Mouse (Mus musculus) kidney, embryonic 16.5 days (tissue): ENCODE measurements at regions not wholly inside any gene's neighbourhood (a gene's known extent, or its start where the extent isn't known, plus 50 kb on each side); places are given as distances from the start of the nearest gene placed in this dataset.

Experiments
- ATAC-seq: fragments of 200-750 bp; cut with Nextera tagmentation; 2 replicates; pipeline ENCODE4 v1.8.0; 2017; ENCODE audit warnings: moderate TSS enrichment; ENCODE audit not compliant: low FRiP score, low TSS enrichment
- H3K27ac ChIP-seq: fragments of 300-500 bp; sonication (generic); 2 replicates; pipeline ENCODE4 v1.5.1; 2014; ENCODE audit warnings: low read length
- H3K27me3 ChIP-seq: fragments of 300-500 bp; sonication (generic); 2 replicates; pipeline ENCODE4 v1.6.1; 2014; ENCODE audit warnings: low read length, control low read depth, mixed read lengths; ENCODE audit not compliant: insufficient read depth
- H3K36me3 ChIP-seq: fragments of 300-500 bp; sonication (generic); 2 replicates; pipeline ENCODE4 v1.6.1; 2014; ENCODE audit warnings: low read length, control low read depth, mixed read lengths; ENCODE audit not compliant: insufficient read depth
- H3K4me1 ChIP-seq: fragments of 300-500 bp; sonication (generic); 2 replicates; pipeline ENCODE4 v1.6.1; 2014; ENCODE audit warnings: low read length, control low read depth, mixed read lengths; ENCODE audit not compliant: insufficient read depth
- H3K4me2 ChIP-seq: fragments of 300-500 bp; sonication (generic); replicated peaks from 2 replicates; pipeline ENCODE4 v1.6.1; 2014; ENCODE audit warnings: low read depth, low read length
- H3K4me3 ChIP-seq: fragments of 300-500 bp; sonication (generic); 2 replicates; pipeline ENCODE4 v1.5.1; 2014; ENCODE audit warnings: mild to moderate bottlenecking, low read length
- H3K9ac ChIP-seq: fragments of 300-500 bp; sonication (generic); replicated peaks from 2 replicates; pipeline ENCODE4 v1.6.1; 2014; ENCODE audit warnings: low read length
- H3K9me3 ChIP-seq: fragments of 300-500 bp; sonication (generic); 2 replicates; pipeline ENCODE4 v1.6.1; 2016; ENCODE audit warnings: low read length, control low read depth
- WGBS: fragments of 180-500 bp; shearing (Covaris S2); extraction: QIAGEN DNeasy Blood & Tissue Kit; methylation state at CpG from one replicate; pipeline ENCODE4 v1.1.7; 2014; 5-methylcytosine and 5-hydroxymethylcytosine counted together

GRCm38 (mm10) chr6:81562260-81562659 lies 361.2 kb upstream of the Gcfc2 start:
- Histone ChIP-seq H3K9ac (no peak overlapping the region), H3K27me3 (no peaks in the 10 kb centered on the region), H3K27ac (no peak overlapping the region), H3K9me3 (no peaks in the 10 kb centered on the region), H3K4me2 (no peak overlapping the region), H3K4me1 (no peaks in the 10 kb centered on the region), H3K4me3 (no peak overlapping the region), H3K36me3 (no peaks in the 10 kb centered on the region)
- ATAC-seq, result no peak
- WGBS, result 52% methylated on average over 2 of the region's 2 CpGs

GRCm38 (mm10) chr6:81563192-81563591 lies 360.3 kb upstream of the Gcfc2 start:
- Histone ChIP-seq H3K4me3 (no peak overlapping the region), H3K9ac (no peak overlapping the region), H3K27me3 (no peaks in the 10 kb centered on the region), H3K27ac (no peak overlapping the region), H3K4me2 (no peak overlapping the region), H3K36me3 (no peaks in the 10 kb centered on the region), H3K9me3 (no peaks in the 10 kb centered on the region), H3K4me1 (no peaks in the 10 kb centered on the region)
- no peak for ATAC-seq
- whole genome bisulfite sequencing, result 88% methylated on average over 2 of the region's 2 CpGs

DNA sequence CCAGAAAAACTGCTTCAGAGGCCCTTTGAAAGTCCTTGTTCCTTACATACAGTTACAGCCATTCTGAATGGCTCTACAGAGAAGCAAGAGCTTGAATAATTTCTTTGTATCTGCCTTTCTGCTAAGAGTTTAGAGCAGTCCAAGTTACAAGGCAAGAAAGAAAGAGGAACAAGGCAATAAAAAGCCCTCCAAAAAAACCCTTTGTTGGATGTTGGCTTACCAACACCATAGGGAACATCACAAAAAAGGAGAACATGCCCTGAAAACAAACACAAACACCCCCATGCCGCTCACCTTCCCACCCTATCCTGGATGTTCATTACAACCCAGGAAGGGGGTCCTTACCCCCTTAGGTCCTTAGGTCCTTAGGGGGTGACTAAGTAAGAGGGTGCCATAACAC lies 359.2 kb upstream of the Gcfc2 start:
- ATAC-seq, result no peak
- no peak overlapping the region for H3K4me3 ChIP-seq
- H3K9ac ChIP-seq, result no peak overlapping the region
- no peaks in the 10 kb centered on the region for H3K4me1 ChIP-seq
- H3K9me3 ChIP-seq, result no peaks in the 10 kb centered on the region
- WGBS, result 83% methylated on average over 1 of the region's 1 CpGs
- H3K27me3 ChIP-seq, result no peaks in the 10 kb centered on the region
- no peaks in the 10 kb centered on the region for H3K36me3 ChIP-seq
- no peak overlapping the region for H3K27ac ChIP-seq
- H3K4me2 ChIP-seq, result no peak overlapping the region

DNA sequence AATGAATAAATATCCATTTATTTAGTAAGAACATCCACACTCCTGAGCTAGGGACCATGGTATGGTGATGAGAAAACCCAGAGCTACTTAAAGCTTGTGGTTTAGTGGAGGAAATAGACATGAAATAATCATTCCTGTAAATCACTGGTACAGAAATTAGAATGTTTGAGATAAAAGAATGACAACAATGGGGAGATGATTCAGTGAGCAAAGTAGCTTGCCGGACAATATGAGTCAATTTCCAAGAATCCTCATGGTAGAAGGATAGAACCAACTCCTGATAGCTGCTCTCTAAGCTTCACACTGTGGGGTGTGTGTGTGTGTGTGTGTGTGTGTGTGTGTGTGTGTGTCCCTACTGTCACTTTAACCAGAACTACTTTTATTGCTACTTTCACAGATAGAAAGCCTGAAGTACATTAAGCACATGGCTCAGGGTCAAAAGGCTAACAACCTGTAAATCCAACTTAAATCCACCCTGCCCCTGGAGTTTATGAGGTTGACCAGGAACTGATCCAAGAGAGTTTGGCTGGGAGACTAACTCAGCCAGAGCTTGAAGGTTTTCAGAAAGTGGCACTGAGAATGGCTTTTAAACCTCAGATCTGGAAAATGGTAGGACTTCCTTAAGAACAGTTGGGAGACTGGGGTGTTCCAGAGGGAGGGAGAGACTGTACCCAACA lies 336.9 kb upstream of the Gcfc2 start:
- WGBS, result 68% methylated on average over 1 of the region's 1 CpGs
- no peak overlapping the region for H3K27ac ChIP-seq
- H3K27me3 ChIP-seq, result no peaks in the 10 kb centered on the region
- H3K4me2 ChIP-seq, result no peak overlapping the region
- no peak for ATAC-seq
- H3K9me3 ChIP-seq, result no peaks in the 10 kb centered on the region
- H3K36me3 ChIP-seq, result no peaks in the 10 kb centered on the region
- H3K4me3 ChIP-seq, result no peak overlapping the region
- H3K9ac ChIP-seq, result no peak overlapping the region
- no peaks in the 10 kb centered on the region for H3K4me1 ChIP-seq

- no peak overlapping the region for H3K9ac ChIP-seq
- H3K27me3 ChIP-seq, result no peaks in the 10 kb centered on the region
- ATAC-seq, result no peak
- no peaks in the 10 kb centered on the region for H3K9me3 ChIP-seq
- H3K36me3 ChIP-seq, result no peaks in the 10 kb centered on the region
- no peak overlapping the region for H3K27ac ChIP-seq
- no peak overlapping the region for H3K4me3 ChIP-seq
- no peaks in the 10 kb centered on the region for H3K4me1 ChIP-seq
- whole genome bisulfite sequencing, result 62% methylated on average over 10 of the region's 10 CpGs
- no peak overlapping the region for H3K4me2 ChIP-seq
These were observed 333.7 kb upstream of the Gcfc2 start for GRCm38 (mm10) chr6:81589727-81590126.

DNA sequence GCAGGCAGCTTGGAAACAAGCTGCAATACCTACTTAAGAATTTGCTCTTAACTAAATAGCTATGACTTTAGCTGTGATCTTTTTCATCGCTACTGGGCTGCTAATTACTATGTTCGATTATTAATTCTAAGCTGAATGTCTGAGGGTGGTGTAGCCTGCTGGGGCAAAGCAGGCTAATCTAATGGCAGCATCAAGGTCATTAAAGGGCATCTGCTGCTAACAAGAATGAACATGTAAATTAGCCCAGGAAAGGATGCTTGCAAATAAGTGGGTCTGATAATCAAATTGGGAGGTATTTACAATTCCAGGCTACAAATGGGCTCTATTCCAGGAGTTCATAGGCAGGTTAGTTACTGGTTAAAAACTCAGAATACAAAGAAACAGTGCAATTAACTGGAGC lies 327.5 kb upstream of the Gcfc2 start:
- Histone ChIP-seq H3K36me3 (no peaks in the 10 kb centered on the region), H3K4me1 (no peaks in the 10 kb centered on the region), H3K4me2 (no peak overlapping the region), H3K9ac (no peak overlapping the region), H3K4me3 (no peak overlapping the region), H3K27ac (no peak overlapping the region), H3K9me3 (no peaks in the 10 kb centered on the region), H3K27me3 (no peaks in the 10 kb centered on the region)
- ATAC-seq, result no peak
- 84% methylated on average over 2 of the region's 2 CpGs for WGBS

DNA sequence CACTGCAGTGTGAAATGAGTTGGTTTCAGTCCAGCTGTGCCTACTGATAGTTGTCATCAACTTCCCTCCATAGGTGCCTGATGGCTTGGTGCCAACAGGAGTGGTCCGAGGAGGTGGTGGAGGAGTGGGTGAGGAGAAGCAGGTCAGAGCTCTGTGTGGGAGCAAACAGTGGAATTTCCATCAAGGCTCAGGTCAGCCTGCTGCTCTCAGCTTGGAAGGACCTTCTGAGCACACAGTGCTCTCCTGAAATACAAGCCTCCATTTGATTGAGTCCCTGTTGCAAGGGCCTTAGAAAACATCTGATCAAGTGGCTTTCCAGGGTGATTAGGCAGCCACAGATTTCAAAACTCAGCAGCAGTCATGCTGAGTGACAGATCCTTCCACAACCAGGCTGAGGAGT lies 314.8 kb upstream of the Gcfc2 start:
- 39% methylated on average over 1 of the region's 1 CpGs for WGBS
- no peak overlapping the region for H3K27ac ChIP-seq
- H3K9me3 ChIP-seq, result no peaks in the 10 kb centered on the region
- no peaks in the 10 kb centered on the region for H3K27me3 ChIP-seq
- H3K4me3 ChIP-seq, result no peak overlapping the region
- no peaks in the 10 kb centered on the region for H3K36me3 ChIP-seq
- no peak overlapping the region for H3K9ac ChIP-seq
- H3K4me1 ChIP-seq, result no peaks in the 10 kb centered on the region
- no peak overlapping the region for H3K4me2 ChIP-seq
- ATAC-seq, result no peak

DNA sequence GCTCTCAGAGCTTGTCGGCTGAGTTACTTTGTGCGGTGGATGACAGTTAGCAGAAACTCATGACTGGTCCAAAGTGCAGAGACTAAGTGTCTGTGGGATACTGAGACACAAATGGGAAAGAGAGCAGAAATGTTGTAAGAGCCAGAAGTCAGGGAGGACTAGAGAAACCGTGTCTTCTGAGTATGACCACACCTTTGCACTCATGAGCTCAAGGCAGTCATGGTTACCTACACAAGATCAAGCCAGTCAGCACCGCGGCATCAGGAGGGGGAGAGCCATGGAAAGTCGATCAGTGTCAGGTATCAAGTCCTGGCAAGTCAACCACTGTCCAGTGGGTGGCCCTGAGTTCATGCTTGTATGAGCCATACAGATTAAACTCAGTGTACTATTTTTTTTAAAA lies 311.5 kb upstream of the Gcfc2 start:
- ATAC-seq, result peak; percentile 59
- H3K9ac ChIP-seq, result no peak overlapping the region
- no peak overlapping the region for H3K27ac ChIP-seq
- H3K4me1 ChIP-seq, result no peaks in the 10 kb centered on the region
- H3K36me3 ChIP-seq, result no peaks in the 10 kb centered on the region
- WGBS, result 67% methylated on average over 6 of the region's 6 CpGs
- no peaks in the 10 kb centered on the region for H3K27me3 ChIP-seq
- no peaks in the 10 kb centered on the region for H3K9me3 ChIP-seq
- no peak overlapping the region for H3K4me2 ChIP-seq
- no peak overlapping the region for H3K4me3 ChIP-seq

- Histone ChIP-seq H3K27ac (no peak overlapping the region), H3K36me3 (no peaks in the 10 kb centered on the region), H3K4me1 (no peaks in the 10 kb centered on the region), H3K9ac (no peak overlapping the region), H3K4me3 (no peak overlapping the region), H3K9me3 (no peaks in the 10 kb centered on the region), H3K4me2 (no peak overlapping the region), H3K27me3 (no peaks in the 10 kb centered on the region)
- WGBS, result 71% methylated on average over 2 of the region's 2 CpGs
- ATAC-seq, result no peak
These were observed 305.5 kb upstream of the Gcfc2 start for GRCm38 (mm10) chr6:81618018-81618417.

DNA sequence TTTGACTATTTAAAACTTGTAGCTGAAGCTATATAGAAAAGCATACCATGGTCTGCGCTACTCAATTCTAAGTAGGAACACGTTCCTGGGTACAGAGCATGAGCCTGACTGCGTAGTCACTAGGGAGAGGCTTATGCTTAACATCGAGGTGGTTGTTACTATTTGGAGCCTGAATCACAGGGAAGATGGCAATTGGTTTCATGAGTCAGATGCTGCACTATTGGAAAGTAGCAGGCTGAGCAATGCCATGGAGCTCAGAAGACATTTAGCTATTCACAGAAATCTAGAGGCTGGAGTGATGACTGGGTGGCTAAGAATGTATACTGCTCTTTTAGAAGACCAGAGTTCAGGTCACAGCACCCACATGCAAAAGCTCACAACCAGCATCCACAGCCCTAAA lies 302.4 kb upstream of the Gcfc2 start:
- Histone ChIP-seq H3K36me3 (no peaks in the 10 kb centered on the region), H3K27me3 (no peaks in the 10 kb centered on the region), H3K9me3 (no peaks in the 10 kb centered on the region), H3K4me2 (no peak overlapping the region), H3K4me1 (no peaks in the 10 kb centered on the region), H3K9ac (no peak overlapping the region), H3K27ac (no peak overlapping the region), H3K4me3 (no peak overlapping the region)
- 94% methylated on average over 4 of the region's 4 CpGs for WGBS
- ATAC-seq, result no peak
